Mouse (Mus musculus): ENCODE data around the gene Snx17. TPM values are rescaled to one million over a fixed set of nuclear protein-coding genes. Genes with fewer than 3 reads are reported as not detected.

Snx17 gene
- polyA plus RNA-seq, 1 experiment from 2014 or later = 120 TPM

DNA sequence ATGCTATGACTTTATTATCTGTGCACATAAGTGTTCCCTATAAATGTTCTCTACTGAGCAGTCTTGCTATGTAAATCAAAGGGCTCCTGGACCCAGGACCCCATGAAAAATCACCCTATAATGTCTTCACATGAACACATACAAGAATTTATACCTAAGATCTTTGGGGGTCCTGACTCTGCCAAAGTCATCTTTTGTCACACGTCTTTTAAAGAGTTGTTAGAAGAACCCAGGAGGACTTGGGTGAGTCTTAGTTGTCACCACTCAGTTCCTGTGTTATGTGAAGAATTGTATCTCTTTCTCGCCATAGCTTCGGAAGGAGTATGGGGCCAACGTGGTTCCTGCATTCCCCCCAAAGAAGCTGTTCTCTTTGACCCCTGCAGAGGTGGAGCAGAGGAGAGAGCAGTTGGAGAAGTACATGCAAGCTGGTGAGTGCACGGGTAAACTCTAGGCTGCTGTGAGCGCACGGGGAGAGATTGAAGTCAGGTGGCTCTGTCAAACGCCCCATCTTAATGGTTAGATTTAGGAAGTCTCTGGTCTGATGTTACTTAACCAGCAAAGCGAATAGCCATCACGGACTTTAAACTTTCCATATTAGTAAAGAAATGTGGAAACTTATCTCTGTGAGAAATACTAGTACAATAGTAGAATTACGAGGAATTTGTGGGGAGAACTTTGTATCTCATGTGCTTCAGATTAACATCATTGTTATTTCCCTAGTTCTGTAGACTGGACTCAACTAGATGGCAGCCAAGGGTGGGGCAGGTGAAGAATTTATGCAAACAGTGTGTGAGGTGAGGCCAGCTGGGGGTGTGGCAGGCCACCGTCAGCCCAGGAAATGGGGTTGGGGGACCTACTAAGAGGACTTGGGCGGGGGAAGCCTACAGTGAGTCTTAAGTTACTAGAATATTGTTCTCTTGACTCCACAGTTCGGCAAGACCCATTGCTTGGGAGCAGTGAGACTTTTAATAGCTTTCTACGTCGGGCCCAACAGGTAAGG is 1.8 kb downstream of the Snx17 start:
- Histone ChIP-seq H3K27ac (ENCODE audit: low read depth, low read length) (no peak overlapping the region), H3K27me3 (replicated peaks; ENCODE audit: control insufficient read depth, insufficient read depth, low read length) (no peaks in the 10 kb centered on the region), H3K4me2 (ENCODE audit: low read length) (peak overlapping the region; percentile 79), H3K4me1 (ENCODE audit: control insufficient read depth, insufficient read depth, low read depth, low read length) (peaks cover 20% of the 10 kb centered on the region), H3K36me3 (ENCODE audit: control insufficient read depth, insufficient read depth, low read length) (peaks cover 54% of the 10 kb centered on the region), H3K4me3 (ENCODE audit: low read length) (no peak overlapping the region), H3K9ac (ENCODE audit: low read depth, low read length) (no peak overlapping the region), H3K9me3 (ENCODE audit: control insufficient read depth, low read length) (no peaks in the 10 kb centered on the region)
- 93% methylated on average over 16 of the region's 16 CpGs for WGBS
- ATAC-seq = no peak

DNA sequence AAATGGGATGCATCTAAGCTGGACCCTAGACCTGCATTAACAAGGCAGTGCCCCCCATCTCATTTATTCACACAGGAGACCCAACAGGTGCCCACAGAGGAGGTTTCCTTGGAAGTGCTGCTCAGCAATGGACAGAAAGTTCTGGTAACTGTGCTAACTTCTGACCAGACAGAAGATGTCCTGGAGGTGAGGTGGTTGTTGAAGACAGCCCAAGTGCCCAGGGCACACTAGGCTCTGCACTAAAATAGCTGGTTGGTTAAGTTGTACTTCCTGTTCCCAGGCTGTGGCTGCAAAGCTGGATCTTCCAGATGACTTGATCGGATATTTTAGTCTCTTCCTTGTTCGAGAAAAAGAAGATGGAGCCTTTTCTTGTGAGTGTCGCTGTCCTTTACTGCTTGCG is 2.6 kb downstream of the Snx17 start:
- no peak for ATAC-seq
- H3K4me1 ChIP-seq (ENCODE audit: control insufficient read depth, insufficient read depth, low read depth, low read length) = peaks cover 23% of the 10 kb centered on the region
- WGBS = 97% methylated on average over 4 of the region's 4 CpGs
- no peak overlapping the region for H3K4me2 ChIP-seq (ENCODE audit: low read length)
- no peak overlapping the region for H3K4me3 ChIP-seq (ENCODE audit: low read length)
- peaks cover 5% of the 10 kb centered on the region; the same call in 1 of the 2 replicates for H3K9me3 ChIP-seq (ENCODE audit: control insufficient read depth, low read length)
- no peak overlapping the region for H3K27ac ChIP-seq (ENCODE audit: low read depth, low read length)
- no peak overlapping the region for H3K9ac ChIP-seq (ENCODE audit: low read depth, low read length)
- H3K36me3 ChIP-seq (ENCODE audit: control insufficient read depth, insufficient read depth, low read length) = peaks cover 49% of the 10 kb centered on the region
- no peaks in the 10 kb centered on the region for H3K27me3 ChIP-seq (replicated peaks; ENCODE audit: control insufficient read depth, insufficient read depth, low read length)

GRCm38 (mm10) chr5:31196207-31196606 is 3.2 kb downstream of the Snx17 start:
- H3K9ac ChIP-seq (ENCODE audit: low read depth, low read length) = no peak overlapping the region
- 96% methylated on average over 10 of the region's 10 CpGs for WGBS
- no peaks in the 10 kb centered on the region for H3K27me3 ChIP-seq (replicated peaks; ENCODE audit: control insufficient read depth, insufficient read depth, low read length)
- peaks cover 47% of the 10 kb centered on the region for H3K36me3 ChIP-seq (ENCODE audit: control insufficient read depth, insufficient read depth, low read length)
- H3K9me3 ChIP-seq (ENCODE audit: control insufficient read depth, low read length) = peaks cover 5% of the 10 kb centered on the region; the same call in 1 of the 2 replicates
- ATAC-seq = no peak
- H3K4me1 ChIP-seq (ENCODE audit: control insufficient read depth, insufficient read depth, low read depth, low read length) = peaks cover 27% of the 10 kb centered on the region
- no peak overlapping the region for H3K4me2 ChIP-seq (ENCODE audit: low read length)
- H3K4me3 ChIP-seq (ENCODE audit: low read length) = no peak overlapping the region
- H3K27ac ChIP-seq (ENCODE audit: low read depth, low read length) = no peak overlapping the region

- Histone ChIP-seq H3K4me3 (ENCODE audit: low read length) (no peak overlapping the region), H3K4me1 (ENCODE audit: control insufficient read depth, insufficient read depth, low read depth, low read length) (peaks cover 22% of the 10 kb centered on the region), H3K27me3 (replicated peaks; ENCODE audit: control insufficient read depth, insufficient read depth, low read length) (no peaks in the 10 kb centered on the region), H3K4me2 (ENCODE audit: low read length) (no peak overlapping the region), H3K27ac (ENCODE audit: low read depth, low read length) (no peak overlapping the region), H3K9ac (ENCODE audit: low read depth, low read length) (no peak overlapping the region), H3K36me3 (ENCODE audit: control insufficient read depth, insufficient read depth, low read length) (peaks cover 47% of the 10 kb centered on the region), H3K9me3 (ENCODE audit: control insufficient read depth, low read length) (peaks cover 5% of the 10 kb centered on the region; the same call in 1 of the 2 replicates)
- no peak for ATAC-seq
- 97% methylated on average over 12 of the region's 12 CpGs for WGBS
Observed at GRCm38 (mm10) chr5:31197072-31197471, 4.0 kb downstream of the Snx17 start.

DNA sequence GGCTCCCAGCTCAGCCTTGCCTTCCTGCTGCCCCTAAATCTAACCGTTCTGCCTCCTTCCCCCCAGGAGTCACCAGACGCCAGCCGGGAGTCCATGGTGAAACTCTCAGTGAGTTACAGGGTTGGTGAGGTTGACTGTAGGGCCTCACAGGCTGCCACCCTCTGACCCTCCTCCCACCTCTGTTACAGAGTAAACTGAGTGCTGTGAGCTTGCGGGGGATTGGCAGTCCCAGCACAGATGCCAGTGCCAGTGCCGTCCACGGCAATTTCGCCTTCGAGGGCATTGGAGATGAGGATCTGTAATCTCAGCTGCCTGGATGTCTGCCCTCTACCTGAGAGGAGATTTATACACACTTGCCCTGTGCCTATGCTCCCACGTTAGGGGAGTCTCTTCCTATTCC is 5.1 kb downstream of the Snx17 start:
- WGBS = 83% methylated on average over 9 of the region's 9 CpGs
- no peak overlapping the region for H3K9ac ChIP-seq (ENCODE audit: low read depth, low read length)
- peaks cover 27% of the 10 kb centered on the region for H3K4me1 ChIP-seq (ENCODE audit: control insufficient read depth, insufficient read depth, low read depth, low read length)
- no peak overlapping the region for H3K27ac ChIP-seq (ENCODE audit: low read depth, low read length)
- H3K27me3 ChIP-seq (replicated peaks; ENCODE audit: control insufficient read depth, insufficient read depth, low read length) = no peaks in the 10 kb centered on the region
- peaks cover 5% of the 10 kb centered on the region; the same call in 1 of the 2 replicates for H3K9me3 ChIP-seq (ENCODE audit: control insufficient read depth, low read length)
- ATAC-seq = no peak
- no peak overlapping the region for H3K4me2 ChIP-seq (ENCODE audit: low read length)
- H3K36me3 ChIP-seq (ENCODE audit: control insufficient read depth, insufficient read depth, low read length) = peaks cover 51% of the 10 kb centered on the region
- H3K4me3 ChIP-seq (ENCODE audit: low read length) = no peak overlapping the region

GRCm38 (mm10) chr5:31198616-31199320 is 5.7 kb downstream of the Snx17 start:
- no peak overlapping the region for H3K9ac ChIP-seq (ENCODE audit: low read depth, low read length)
- WGBS = 80% methylated on average over 5 of the region's 5 CpGs
- no peak overlapping the region for H3K4me2 ChIP-seq (ENCODE audit: low read length)
- H3K27ac ChIP-seq (ENCODE audit: low read depth, low read length) = no peak overlapping the region
- H3K27me3 ChIP-seq (replicated peaks; ENCODE audit: control insufficient read depth, insufficient read depth, low read length) = no peaks in the 10 kb centered on the region
- ATAC-seq = no peak
- H3K4me1 ChIP-seq (ENCODE audit: control insufficient read depth, insufficient read depth, low read depth, low read length) = peaks cover 26% of the 10 kb centered on the region
- peaks cover 5% of the 10 kb centered on the region; the same call in 1 of the 2 replicates for H3K9me3 ChIP-seq (ENCODE audit: control insufficient read depth, low read length)
- peaks cover 57% of the 10 kb centered on the region for H3K36me3 ChIP-seq (ENCODE audit: control insufficient read depth, insufficient read depth, low read length)
- no peak overlapping the region for H3K4me3 ChIP-seq (ENCODE audit: low read length)

- WGBS = 92% methylated on average over 19 of the region's 19 CpGs
- no peak overlapping the region for H3K4me3 ChIP-seq (ENCODE audit: low read length)
- no peak for ATAC-seq
Observed at GRCm38 (mm10) chr5:31199321-31199892, 6.4 kb downstream of the Snx17 start.

GRCm38 (mm10) chr5:31199893-31200292 is 6.9 kb downstream of the Snx17 start:
- ATAC-seq = no peak
- H3K4me2 ChIP-seq (ENCODE audit: low read length) = no peak overlapping the region
- no peak overlapping the region for H3K4me3 ChIP-seq (ENCODE audit: low read length)
- no peak overlapping the region for H3K27ac ChIP-seq (ENCODE audit: low read depth, low read length)
- H3K36me3 ChIP-seq (ENCODE audit: control insufficient read depth, insufficient read depth, low read length) = peaks cover 66% of the 10 kb centered on the region
- 74% methylated on average over 9 of the region's 9 CpGs for WGBS
- H3K9me3 ChIP-seq (ENCODE audit: control insufficient read depth, low read length) = peaks cover 5% of the 10 kb centered on the region; the same call in 1 of the 2 replicates
- H3K27me3 ChIP-seq (replicated peaks; ENCODE audit: control insufficient read depth, insufficient read depth, low read length) = no peaks in the 10 kb centered on the region
- H3K9ac ChIP-seq (ENCODE audit: low read depth, low read length) = no peak overlapping the region
- H3K4me1 ChIP-seq (ENCODE audit: control insufficient read depth, insufficient read depth, low read depth, low read length) = peaks cover 18% of the 10 kb centered on the region

More at GRCm38 (mm10) chr5:31199321-31199892, 6.4 kb downstream of the Snx17 start:
- Histone ChIP-seq H3K4me1 (ENCODE audit: control insufficient read depth, insufficient read depth, low read depth, low read length) (peaks cover 20% of the 10 kb centered on the region), H3K9me3 (ENCODE audit: control insufficient read depth, low read length) (peaks cover 5% of the 10 kb centered on the region; the same call in 1 of the 2 replicates), H3K27me3 (replicated peaks; ENCODE audit: control insufficient read depth, insufficient read depth, low read length) (no peaks in the 10 kb centered on the region), H3K27ac (ENCODE audit: low read depth, low read length) (no peak overlapping the region), H3K9ac (ENCODE audit: low read depth, low read length) (no peak overlapping the region), H3K36me3 (ENCODE audit: control insufficient read depth, insufficient read depth, low read length) (peaks cover 62% of the 10 kb centered on the region), H3K4me2 (ENCODE audit: low read length) (no peak overlapping the region)
